Mouse (Mus musculus): ENCODE measurements around the gene Timm29. TPM values are rescaled to one million over a fixed set of nuclear protein-coding genes. Genes with fewer than 3 reads are reported as not detected.

Gene Timm29
- polyA plus RNA-seq, 1 experiment from 2014 or later = 35.2 TPM

GRCm38 (mm10) chr9:21568657-21569255, 23.8 kb upstream of the Timm29 start:
- 91% methylated on average over 8 of the region's 8 CpGs for WGBS
- H3K4me3 ChIP-seq (ENCODE audit: low read depth, low read length) = no peak overlapping the region
- peaks cover 16% of the 10 kb centered on the region for H3K4me1 ChIP-seq (replicated peaks; ENCODE audit: control insufficient read depth, insufficient read depth, low read length)
- H3K36me3 ChIP-seq (ENCODE audit: control insufficient read depth, insufficient read depth, low read length) = peaks cover 20% of the 10 kb centered on the region
- H3K9me3 ChIP-seq (ENCODE audit: control insufficient read depth, low read length) = no peaks in the 10 kb centered on the region
- H3K27me3 ChIP-seq (replicated peaks; ENCODE audit: control insufficient read depth, insufficient read depth, low read length) = no peaks in the 10 kb centered on the region
- H3K27ac ChIP-seq (ENCODE audit: low read depth, low read length) = no peak overlapping the region
- no peak overlapping the region for H3K9ac ChIP-seq (ENCODE audit: low read depth, low read length)
- no peak overlapping the region for H3K4me2 ChIP-seq
- DNase-seq (ENCODE audit: low spot score) (no peak), ATAC-seq (replicated peaks; ENCODE audit: low FRiP score) (no peak)

DNA sequence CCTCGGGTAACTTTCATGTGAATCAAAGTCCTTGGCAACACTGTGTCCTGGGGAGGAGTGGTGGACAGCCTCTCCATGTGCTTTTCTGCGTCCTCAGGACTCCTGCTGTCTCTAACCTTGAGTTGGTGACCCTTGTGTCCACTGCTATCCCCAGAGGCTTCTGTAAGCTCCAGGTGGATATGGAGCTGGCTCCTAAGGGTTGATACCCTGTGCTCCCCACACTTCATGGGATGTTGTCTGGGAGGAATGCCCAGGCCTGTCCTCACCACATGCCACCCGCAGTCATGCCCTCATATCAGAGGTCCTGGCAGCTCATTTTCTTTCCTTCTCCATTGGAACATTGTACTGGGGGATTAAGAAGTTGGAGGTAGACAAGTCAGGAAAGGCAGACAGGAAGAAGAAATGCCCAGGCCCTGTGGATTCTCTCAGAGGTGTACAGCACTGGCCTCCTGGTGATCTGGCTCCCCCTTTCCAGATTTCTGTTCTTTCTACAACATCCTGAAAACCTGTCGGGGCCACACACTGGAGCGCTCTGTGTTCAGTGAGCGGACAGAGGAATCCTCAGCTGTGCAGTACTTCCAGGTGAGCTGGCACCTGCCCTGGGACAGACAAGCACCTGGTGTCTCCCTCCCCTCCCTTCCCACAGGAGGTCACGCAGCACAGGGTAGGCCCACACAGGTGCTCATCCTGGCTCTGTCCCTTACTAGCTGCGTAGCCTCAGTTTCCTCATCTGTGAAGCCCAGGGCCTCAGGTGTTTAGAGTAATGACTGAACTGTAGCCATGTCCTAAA, 18.3 kb upstream of the Timm29 start:
- WGBS = 95% methylated on average over 8 of the region's 8 CpGs
- H3K4me2 ChIP-seq = no peak overlapping the region
- H3K36me3 ChIP-seq (ENCODE audit: control insufficient read depth, insufficient read depth, low read length) = peaks cover 52% of the 10 kb centered on the region
- DNase-seq (ENCODE audit: low spot score) = no peak
- no peaks in the 10 kb centered on the region for H3K4me1 ChIP-seq (replicated peaks; ENCODE audit: control insufficient read depth, insufficient read depth, low read length)
- no peak overlapping the region for H3K27ac ChIP-seq (ENCODE audit: low read depth, low read length)
- no peak overlapping the region for H3K4me3 ChIP-seq (ENCODE audit: low read depth, low read length)
- no peak for ATAC-seq (replicated peaks; ENCODE audit: low FRiP score)
- no peak overlapping the region for H3K9ac ChIP-seq (ENCODE audit: low read depth, low read length)
- H3K27me3 ChIP-seq (replicated peaks; ENCODE audit: control insufficient read depth, insufficient read depth, low read length) = no peaks in the 10 kb centered on the region
- no peaks in the 10 kb centered on the region for H3K9me3 ChIP-seq (ENCODE audit: control insufficient read depth, low read length)

- H3K4me2 ChIP-seq = no peak overlapping the region
- ATAC-seq (replicated peaks; ENCODE audit: low FRiP score) = no peak
Measured at GRCm38 (mm10) chr9:21575253-21575652, 17.3 kb upstream of the Timm29 start.

DNA sequence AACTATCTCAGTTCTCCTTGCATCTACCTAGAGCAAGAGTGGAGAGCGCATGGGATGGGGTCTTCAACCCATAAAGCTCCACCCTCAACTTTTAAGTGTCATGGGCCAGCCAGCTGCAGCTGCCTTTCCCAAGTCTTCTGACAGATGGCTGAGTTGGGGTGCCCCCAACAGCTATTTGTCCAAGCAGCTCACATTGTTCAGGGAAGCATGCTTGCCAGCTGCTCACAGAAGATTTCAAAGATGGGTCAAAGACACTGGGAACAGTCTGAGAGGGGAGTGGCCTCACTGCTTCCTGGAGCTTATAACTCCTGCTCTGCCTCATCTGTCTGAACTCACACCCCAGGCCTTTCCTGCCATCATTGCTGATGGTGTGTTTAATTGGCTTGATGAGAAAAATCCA, 16.2 kb upstream of the Timm29 start:
- 92% methylated on average over 1 of the region's 1 CpGs for WGBS
- Histone ChIP-seq H3K4me1 (replicated peaks; ENCODE audit: control insufficient read depth, insufficient read depth, low read length) (no peaks in the 10 kb centered on the region), H3K36me3 (ENCODE audit: control insufficient read depth, insufficient read depth, low read length) (peaks cover 53% of the 10 kb centered on the region), H3K27me3 (replicated peaks; ENCODE audit: control insufficient read depth, insufficient read depth, low read length) (no peaks in the 10 kb centered on the region), H3K9me3 (ENCODE audit: control insufficient read depth, low read length) (no peaks in the 10 kb centered on the region), H3K27ac (ENCODE audit: low read depth, low read length) (no peak overlapping the region), H3K4me3 (ENCODE audit: low read depth, low read length) (no peak overlapping the region), H3K4me2 (no peak overlapping the region), H3K9ac (ENCODE audit: low read depth, low read length) (no peak overlapping the region)
- ATAC-seq (replicated peaks; ENCODE audit: low FRiP score) = no peak
- no peak for DNase-seq (ENCODE audit: low spot score)

More at GRCm38 (mm10) chr9:21575253-21575652, 17.3 kb upstream of the Timm29 start:
- Histone ChIP-seq H3K36me3 (ENCODE audit: control insufficient read depth, insufficient read depth, low read length) (peaks cover 55% of the 10 kb centered on the region), H3K27ac (ENCODE audit: low read depth, low read length) (no peak overlapping the region), H3K4me1 (replicated peaks; ENCODE audit: control insufficient read depth, insufficient read depth, low read length) (no peaks in the 10 kb centered on the region), H3K4me3 (ENCODE audit: low read depth, low read length) (no peak overlapping the region), H3K9ac (ENCODE audit: low read depth, low read length) (no peak overlapping the region), H3K9me3 (ENCODE audit: control insufficient read depth, low read length) (no peaks in the 10 kb centered on the region), H3K27me3 (replicated peaks; ENCODE audit: control insufficient read depth, insufficient read depth, low read length) (no peaks in the 10 kb centered on the region)
- no peak for DNase-seq (ENCODE audit: low spot score)
- WGBS = 91% methylated on average over 10 of the region's 10 CpGs

GRCm38 (mm10) chr9:21578226-21578625, 14.3 kb upstream of the Timm29 start:
- H3K4me3 ChIP-seq (ENCODE audit: low read depth, low read length) = no peak overlapping the region
- no peak for ATAC-seq (replicated peaks; ENCODE audit: low FRiP score)
- no peak overlapping the region for H3K27ac ChIP-seq (ENCODE audit: low read depth, low read length)
- H3K4me1 ChIP-seq (replicated peaks; ENCODE audit: control insufficient read depth, insufficient read depth, low read length) = no peaks in the 10 kb centered on the region
- H3K27me3 ChIP-seq (replicated peaks; ENCODE audit: control insufficient read depth, insufficient read depth, low read length) = no peaks in the 10 kb centered on the region
- 77% methylated on average over 3 of the region's 3 CpGs for WGBS
- no peaks in the 10 kb centered on the region for H3K9me3 ChIP-seq (ENCODE audit: control insufficient read depth, low read length)
- H3K4me2 ChIP-seq = no peak overlapping the region
- H3K9ac ChIP-seq (ENCODE audit: low read depth, low read length) = no peak overlapping the region
- no peak for DNase-seq (ENCODE audit: low spot score)
- H3K36me3 ChIP-seq (ENCODE audit: control insufficient read depth, insufficient read depth, low read length) = peaks cover 60% of the 10 kb centered on the region

- Histone ChIP-seq H3K4me1 (replicated peaks; ENCODE audit: control insufficient read depth, insufficient read depth, low read length) (no peaks in the 10 kb centered on the region), H3K27me3 (replicated peaks; ENCODE audit: control insufficient read depth, insufficient read depth, low read length) (no peaks in the 10 kb centered on the region), H3K36me3 (ENCODE audit: control insufficient read depth, insufficient read depth, low read length) (peaks cover 73% of the 10 kb centered on the region), H3K4me3 (ENCODE audit: low read depth, low read length) (no peak overlapping the region), H3K27ac (ENCODE audit: low read depth, low read length) (no peak overlapping the region), H3K9ac (ENCODE audit: low read depth, low read length) (no peak overlapping the region), H3K4me2 (no peak overlapping the region), H3K9me3 (ENCODE audit: control insufficient read depth, low read length) (no peaks in the 10 kb centered on the region)
- 80% methylated on average over 1 of the region's 1 CpGs for WGBS
- ATAC-seq (replicated peaks; ENCODE audit: low FRiP score) (no peak), DNase-seq (ENCODE audit: low spot score) (no peak)
Measured at GRCm38 (mm10) chr9:21585401-21585800, 7.1 kb upstream of the Timm29 start.

DNA sequence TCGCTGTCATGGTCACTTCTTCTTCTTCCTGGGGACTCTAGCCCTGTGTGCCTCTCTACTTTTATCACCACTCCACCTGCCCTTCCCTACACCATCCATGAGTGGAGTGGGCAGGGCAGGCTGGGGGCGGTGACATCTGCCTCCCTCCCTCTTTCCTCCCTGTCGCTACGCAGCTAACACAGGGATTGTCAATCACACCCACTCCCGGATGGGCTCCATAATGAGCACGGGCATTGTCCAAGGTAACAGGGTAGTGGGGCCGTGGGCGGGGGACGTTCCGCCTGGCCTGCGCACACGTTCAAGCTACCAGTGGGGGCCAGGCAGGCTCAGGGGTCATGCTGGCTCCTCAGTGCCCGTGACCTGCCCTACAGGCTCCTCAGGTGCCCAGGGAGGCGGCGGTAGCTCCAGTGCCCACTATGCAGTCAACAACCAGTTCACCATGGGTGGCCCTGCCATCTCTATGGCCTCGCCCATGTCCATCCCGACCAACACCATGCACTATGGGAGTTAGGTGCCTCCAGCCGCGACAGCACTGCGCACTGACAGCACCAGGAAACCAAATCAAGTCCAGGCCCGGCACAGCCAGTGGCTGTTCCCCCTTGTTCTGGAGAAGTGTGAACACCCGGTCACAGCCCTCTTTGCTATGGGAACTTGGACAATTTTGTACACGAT, 4.7 kb upstream of the Timm29 start:
- Histone ChIP-seq H3K4me3 (ENCODE audit: low read depth, low read length) (no peak overlapping the region), H3K4me2 (no peak overlapping the region), H3K27me3 (replicated peaks; ENCODE audit: control insufficient read depth, insufficient read depth, low read length) (no peaks in the 10 kb centered on the region), H3K4me1 (replicated peaks; ENCODE audit: control insufficient read depth, insufficient read depth, low read length) (peaks cover 5% of the 10 kb centered on the region; the same call in 1 of the 2 replicates), H3K9ac (ENCODE audit: low read depth, low read length) (no peak overlapping the region), H3K9me3 (ENCODE audit: control insufficient read depth, low read length) (no peaks in the 10 kb centered on the region), H3K27ac (ENCODE audit: low read depth, low read length) (no peak overlapping the region), H3K36me3 (ENCODE audit: control insufficient read depth, insufficient read depth, low read length) (peaks cover 59% of the 10 kb centered on the region)
- no peak for DNase-seq (ENCODE audit: low spot score)
- no peak for ATAC-seq (replicated peaks; ENCODE audit: low FRiP score)
- 88% methylated on average over 23 of the region's 23 CpGs for WGBS

- peaks cover 54% of the 10 kb centered on the region for H3K36me3 ChIP-seq (ENCODE audit: control insufficient read depth, insufficient read depth, low read length)
- ATAC-seq (replicated peaks; ENCODE audit: low FRiP score) (no peak), DNase-seq (ENCODE audit: low spot score) (no peak)
- H3K4me2 ChIP-seq = no peak overlapping the region
- 88% methylated on average over 8 of the region's 8 CpGs for WGBS
- peaks cover 5% of the 10 kb centered on the region; the same call in 1 of the 2 replicates for H3K4me1 ChIP-seq (replicated peaks; ENCODE audit: control insufficient read depth, insufficient read depth, low read length)
- no peak overlapping the region for H3K4me3 ChIP-seq (ENCODE audit: low read depth, low read length)
- no peak overlapping the region for H3K27ac ChIP-seq (ENCODE audit: low read depth, low read length)
- no peaks in the 10 kb centered on the region for H3K9me3 ChIP-seq (ENCODE audit: control insufficient read depth, low read length)
- no peaks in the 10 kb centered on the region for H3K27me3 ChIP-seq (replicated peaks; ENCODE audit: control insufficient read depth, insufficient read depth, low read length)
- H3K9ac ChIP-seq (ENCODE audit: low read depth, low read length) = no peak overlapping the region
Measured at GRCm38 (mm10) chr9:21588350-21588749, 4.2 kb upstream of the Timm29 start.
